Mouse (Mus musculus): Measurements from ENCODE around the gene Hs2st1. TPM values are rescaled to one million over a fixed set of nuclear protein-coding genes. Genes with fewer than 3 reads are reported as not detected.

Hs2st1 gene
- polyA plus RNA-seq, 1 experiment from 2014 or later: 10.5 TPM

DNA sequence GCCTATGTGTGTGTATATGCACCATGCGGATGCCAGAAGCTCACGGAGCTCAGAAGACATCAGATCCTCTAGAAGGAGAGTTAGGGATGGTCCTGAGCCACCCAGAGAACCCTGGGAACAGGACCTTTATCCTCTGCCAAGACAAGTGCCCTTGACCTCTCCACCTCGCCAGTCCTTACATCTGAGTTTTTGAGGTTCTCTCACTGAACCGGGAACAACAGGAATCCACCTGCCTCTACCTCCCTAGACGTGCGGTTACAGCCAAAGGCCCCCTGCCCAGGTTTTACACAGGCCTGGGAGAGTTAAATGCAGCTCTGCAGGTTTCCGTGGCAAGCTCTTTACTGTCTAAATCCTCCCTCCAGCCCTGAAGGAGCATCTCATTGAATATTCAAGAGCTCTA, 156.2 kb downstream of the Hs2st1 start:
- Histone ChIP-seq H3K4me2 (ENCODE audit: low read depth, low read length) (no peak overlapping the region), H3K9me3 (replicated peaks; ENCODE audit: control insufficient read depth, low read length) (no peaks in the 10 kb centered on the region; the same call in 1 of the 2 replicates), H3K4me3 (replicated peaks; ENCODE audit: low read length) (no peak overlapping the region), H3K36me3 (ENCODE audit: control insufficient read depth, insufficient read depth, low read length) (no peaks in the 10 kb centered on the region), H3K9ac (ENCODE audit: low read length) (no peak overlapping the region), H3K27me3 (ENCODE audit: control insufficient read depth, insufficient read depth, low read length) (no peaks in the 10 kb centered on the region), H3K27ac (ENCODE audit: low read length) (no peak overlapping the region), H3K4me1 (ENCODE audit: control insufficient read depth, insufficient read depth, low read length) (peaks cover 4% of the 10 kb centered on the region; the same call in 1 of the 2 replicates)
- WGBS: 81% methylated on average over 7 of the region's 7 CpGs
- ATAC-seq (ENCODE audit: insufficient read depth, low FRiP score): no peak

DNA sequence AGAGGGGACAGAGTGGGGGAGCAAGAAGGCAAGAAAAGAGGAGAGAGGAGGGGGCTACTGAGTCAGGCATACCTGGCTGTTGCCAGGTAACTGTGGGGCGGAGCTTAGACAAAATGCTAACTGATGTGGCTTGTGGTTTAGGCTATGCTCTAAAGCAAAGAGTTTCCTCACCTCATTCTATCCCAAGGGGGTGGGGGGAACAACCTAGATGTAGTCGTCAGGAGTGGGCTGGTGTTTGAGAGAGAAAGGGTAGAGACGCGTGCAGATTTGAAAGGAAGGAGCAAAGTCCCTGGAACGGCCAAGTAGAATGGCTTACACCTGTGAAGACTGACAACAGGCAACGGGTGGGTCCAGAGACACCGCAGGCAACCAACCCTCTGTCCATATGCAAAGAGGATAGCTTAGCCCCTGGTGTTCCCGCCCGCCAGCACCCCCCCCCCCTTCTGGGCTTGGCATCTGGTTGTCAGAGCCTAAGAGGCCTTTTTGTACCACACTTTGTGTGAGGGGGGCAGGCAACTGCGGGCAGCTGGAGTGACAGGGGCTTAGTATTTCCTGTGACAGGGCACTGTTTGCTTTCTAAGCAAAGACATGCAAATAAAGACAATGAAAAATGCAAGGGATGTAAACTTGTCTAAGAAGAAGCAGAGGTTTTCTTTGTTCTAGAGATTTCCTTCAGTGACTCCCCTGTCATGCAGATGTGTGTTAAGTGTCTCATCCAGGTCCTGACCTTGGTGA, 157.3 kb downstream of the Hs2st1 start:
- no peak overlapping the region for H3K27ac ChIP-seq (ENCODE audit: low read length)
- no peak for ATAC-seq (ENCODE audit: insufficient read depth, low FRiP score)

GRCm38 (mm10) chr3:144411650-144412278, 158.2 kb downstream of the Hs2st1 start:
- Histone ChIP-seq H3K4me1 (ENCODE audit: control insufficient read depth, insufficient read depth, low read length) (peaks cover 4% of the 10 kb centered on the region; the same call in 1 of the 2 replicates), H3K36me3 (ENCODE audit: control insufficient read depth, insufficient read depth, low read length) (no peaks in the 10 kb centered on the region), H3K4me3 (replicated peaks; ENCODE audit: low read length) (no peak overlapping the region), H3K27ac (ENCODE audit: low read length) (no peak overlapping the region), H3K9ac (ENCODE audit: low read length) (no peak overlapping the region), H3K4me2 (ENCODE audit: low read depth, low read length) (no peak overlapping the region), H3K9me3 (replicated peaks; ENCODE audit: control insufficient read depth, low read length) (no peaks in the 10 kb centered on the region; the same call in 1 of the 2 replicates), H3K27me3 (ENCODE audit: control insufficient read depth, insufficient read depth, low read length) (no peaks in the 10 kb centered on the region)
- WGBS: 16% methylated on average over 8 of the region's 8 CpGs
- ATAC-seq (ENCODE audit: insufficient read depth, low FRiP score): no peak

More for the DNA sequence above, 157.3 kb downstream of the Hs2st1 start:
- Histone ChIP-seq H3K9me3 (replicated peaks; ENCODE audit: control insufficient read depth, low read length) (no peaks in the 10 kb centered on the region; the same call in 1 of the 2 replicates), H3K4me1 (ENCODE audit: control insufficient read depth, insufficient read depth, low read length) (peaks cover 4% of the 10 kb centered on the region; the same call in 1 of the 2 replicates), H3K27me3 (ENCODE audit: control insufficient read depth, insufficient read depth, low read length) (no peaks in the 10 kb centered on the region), H3K4me3 (replicated peaks; ENCODE audit: low read length) (no peak overlapping the region), H3K9ac (ENCODE audit: low read length) (no peak overlapping the region), H3K36me3 (ENCODE audit: control insufficient read depth, insufficient read depth, low read length) (no peaks in the 10 kb centered on the region), H3K4me2 (ENCODE audit: low read depth, low read length) (0 out of 2 replicates have a peak overlapping the region, but pooled peaks have one; percentile 24)
- 4% methylated on average over 10 of the region's 10 CpGs for WGBS

DNA sequence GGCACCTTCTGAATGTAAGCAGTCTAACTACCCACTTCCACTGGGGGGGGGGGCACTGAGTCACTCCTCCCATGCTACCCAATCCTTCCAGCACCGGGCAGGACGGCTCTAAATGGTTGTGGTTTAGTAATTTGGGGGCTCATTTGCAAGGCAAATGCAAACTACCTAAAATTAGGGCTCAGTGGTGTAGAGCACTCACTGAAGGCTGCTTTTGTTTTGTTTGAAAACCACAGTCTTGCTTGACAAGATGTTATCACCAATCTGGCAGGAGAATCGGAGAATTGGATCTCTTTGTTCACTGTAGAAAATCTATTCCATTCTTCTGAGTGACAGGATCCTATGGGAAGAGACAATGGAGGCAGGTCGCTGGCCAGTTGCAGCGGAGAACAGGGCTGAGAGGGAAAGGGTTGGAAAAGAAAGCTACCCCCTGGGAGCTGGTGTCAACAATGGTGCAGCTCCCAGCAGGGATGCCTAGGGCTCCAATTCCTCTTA, 158.9 kb downstream of the Hs2st1 start:
- Histone ChIP-seq H3K4me2 (ENCODE audit: low read depth, low read length) (no peak overlapping the region), H3K9ac (ENCODE audit: low read length) (no peak overlapping the region), H3K4me3 (replicated peaks; ENCODE audit: low read length) (no peak overlapping the region), H3K36me3 (ENCODE audit: control insufficient read depth, insufficient read depth, low read length) (no peaks in the 10 kb centered on the region), H3K9me3 (replicated peaks; ENCODE audit: control insufficient read depth, low read length) (no peaks in the 10 kb centered on the region; the same call in 1 of the 2 replicates), H3K27ac (ENCODE audit: low read length) (no peak overlapping the region), H3K4me1 (ENCODE audit: control insufficient read depth, insufficient read depth, low read length) (peaks cover 4% of the 10 kb centered on the region; the same call in 1 of the 2 replicates), H3K27me3 (ENCODE audit: control insufficient read depth, insufficient read depth, low read length) (no peaks in the 10 kb centered on the region)
- WGBS: 27% methylated on average over 5 of the region's 5 CpGs
- ATAC-seq (ENCODE audit: insufficient read depth, low FRiP score): no peak

DNA sequence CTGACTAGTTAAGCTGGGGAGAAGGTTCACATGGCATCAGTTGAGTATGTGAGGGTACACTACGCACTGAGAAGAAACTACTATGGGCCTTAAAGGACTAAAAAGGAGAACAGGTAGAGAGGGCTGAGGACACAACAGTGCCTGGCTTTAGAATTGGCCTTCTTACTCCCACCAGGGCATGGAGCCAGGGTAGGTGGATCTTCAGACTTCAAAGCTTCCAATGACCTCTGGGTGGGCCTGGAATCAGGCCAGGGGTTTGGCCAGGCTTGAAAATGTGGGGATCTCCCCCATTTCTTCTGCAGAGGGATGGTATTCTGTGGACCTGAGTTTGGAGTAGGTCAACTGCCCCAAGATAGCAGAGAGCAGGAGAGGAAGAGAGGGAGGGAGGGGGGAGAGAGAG, 161.0 kb downstream of the Hs2st1 start:
- Histone ChIP-seq H3K9ac (ENCODE audit: low read length) (no peak overlapping the region), H3K27me3 (ENCODE audit: control insufficient read depth, insufficient read depth, low read length) (no peaks in the 10 kb centered on the region), H3K4me1 (ENCODE audit: control insufficient read depth, insufficient read depth, low read length) (peaks cover 4% of the 10 kb centered on the region; the same call in 1 of the 2 replicates), H3K36me3 (ENCODE audit: control insufficient read depth, insufficient read depth, low read length) (no peaks in the 10 kb centered on the region), H3K9me3 (replicated peaks; ENCODE audit: control insufficient read depth, low read length) (no peaks in the 10 kb centered on the region), H3K27ac (ENCODE audit: low read length) (no peak overlapping the region), H3K4me2 (ENCODE audit: low read depth, low read length) (no peak overlapping the region), H3K4me3 (replicated peaks; ENCODE audit: low read length) (no peak overlapping the region)
- WGBS: 97% methylated on average over 1 of the region's 1 CpGs
- ATAC-seq (ENCODE audit: insufficient read depth, low FRiP score): no peak

GRCm38 (mm10) chr3:144405331-144405730, 164.7 kb downstream of the Hs2st1 start:
- H3K36me3 ChIP-seq (ENCODE audit: control insufficient read depth, insufficient read depth, low read length): no peaks in the 10 kb centered on the region
- ATAC-seq (ENCODE audit: insufficient read depth, low FRiP score): no peak

GRCm38 (mm10) chr3:144401292-144401691, 168.7 kb downstream of the Hs2st1 start:
- whole genome bisulfite sequencing: 70% methylated on average over 5 of the region's 5 CpGs

More at GRCm38 (mm10) chr3:144405331-144405730, 164.7 kb downstream of the Hs2st1 start:
- H3K9ac ChIP-seq (ENCODE audit: low read length): no peak overlapping the region
- no peak overlapping the region for H3K4me3 ChIP-seq (replicated peaks; ENCODE audit: low read length)
- H3K27me3 ChIP-seq (ENCODE audit: control insufficient read depth, insufficient read depth, low read length): no peaks in the 10 kb centered on the region
- WGBS: 69% methylated on average over 11 of the region's 11 CpGs
- H3K27ac ChIP-seq (ENCODE audit: low read length): no peak overlapping the region
- H3K9me3 ChIP-seq (replicated peaks; ENCODE audit: control insufficient read depth, low read length): no peaks in the 10 kb centered on the region
- H3K4me1 ChIP-seq (ENCODE audit: control insufficient read depth, insufficient read depth, low read length): no peaks in the 10 kb centered on the region
- no peak overlapping the region for H3K4me2 ChIP-seq (ENCODE audit: low read depth, low read length)

GRCm38 (mm10) chr3:144400870-144401269, 169.1 kb downstream of the Hs2st1 start:
- 0 out of 2 replicates have a peak, but pooled peaks cover 3% of the 10 kb centered on the region for H3K4me1 ChIP-seq (ENCODE audit: control insufficient read depth, insufficient read depth, low read length)
- no peak overlapping the region for H3K4me2 ChIP-seq (ENCODE audit: low read depth, low read length)
- ATAC-seq (ENCODE audit: insufficient read depth, low FRiP score): no peak
- H3K27ac ChIP-seq (ENCODE audit: low read length): no peak overlapping the region
- no peak overlapping the region for H3K4me3 ChIP-seq (replicated peaks; ENCODE audit: low read length)
- no peaks in the 10 kb centered on the region for H3K9me3 ChIP-seq (replicated peaks; ENCODE audit: control insufficient read depth, low read length)
- no peaks in the 10 kb centered on the region for H3K27me3 ChIP-seq (ENCODE audit: control insufficient read depth, insufficient read depth, low read length)
- no peaks in the 10 kb centered on the region for H3K36me3 ChIP-seq (ENCODE audit: control insufficient read depth, insufficient read depth, low read length)
- no peak overlapping the region for H3K9ac ChIP-seq (ENCODE audit: low read length)
- WGBS: 39% methylated on average over 7 of the region's 7 CpGs

More at GRCm38 (mm10) chr3:144401292-144401691, 168.7 kb downstream of the Hs2st1 start:
- Histone ChIP-seq H3K27me3 (ENCODE audit: control insufficient read depth, insufficient read depth, low read length) (no peaks in the 10 kb centered on the region), H3K4me3 (replicated peaks; ENCODE audit: low read length) (no peak overlapping the region), H3K4me1 (ENCODE audit: control insufficient read depth, insufficient read depth, low read length) (0 out of 2 replicates have a peak, but pooled peaks cover 3% of the 10 kb centered on the region), H3K27ac (ENCODE audit: low read length) (no peak overlapping the region), H3K9me3 (replicated peaks; ENCODE audit: control insufficient read depth, low read length) (no peaks in the 10 kb centered on the region), H3K4me2 (ENCODE audit: low read depth, low read length) (no peak overlapping the region), H3K36me3 (ENCODE audit: control insufficient read depth, insufficient read depth, low read length) (no peaks in the 10 kb centered on the region), H3K9ac (ENCODE audit: low read length) (no peak overlapping the region)
- no peak for ATAC-seq (ENCODE audit: insufficient read depth, low FRiP score)

- 51% methylated on average over 8 of the region's 8 CpGs for WGBS
- no peak overlapping the region for H3K27ac ChIP-seq (ENCODE audit: low read length)
Measured at GRCm38 (mm10) chr3:144400374-144400773, 169.6 kb downstream of the Hs2st1 start.

More at GRCm38 (mm10) chr3:144400374-144400773, 169.6 kb downstream of the Hs2st1 start:
- H3K9ac ChIP-seq (ENCODE audit: low read length): no peak overlapping the region
- H3K9me3 ChIP-seq (replicated peaks; ENCODE audit: control insufficient read depth, low read length): no peaks in the 10 kb centered on the region
- no peaks in the 10 kb centered on the region for H3K27me3 ChIP-seq (ENCODE audit: control insufficient read depth, insufficient read depth, low read length)
- no peaks in the 10 kb centered on the region for H3K36me3 ChIP-seq (ENCODE audit: control insufficient read depth, insufficient read depth, low read length)
- H3K4me2 ChIP-seq (ENCODE audit: low read depth, low read length): no peak overlapping the region
- no peak overlapping the region for H3K4me3 ChIP-seq (replicated peaks; ENCODE audit: low read length)
- H3K4me1 ChIP-seq (ENCODE audit: control insufficient read depth, insufficient read depth, low read length): 0 out of 2 replicates have a peak, but pooled peaks cover 3% of the 10 kb centered on the region
- ATAC-seq (ENCODE audit: insufficient read depth, low FRiP score): no peak

All from stomach, embryonic 16.5 days (tissue).